Mouse (Mus musculus): ENCODE results near the gene Nr1d1. TPM values are rescaled to one million over a fixed set of nuclear protein-coding genes. Genes with fewer than 3 reads are reported as not detected.
A peak's percentile ranks its signal among the peaks of the same experiment; 100 is the strongest.

Gene Nr1d1
- polyA plus RNA-seq, 1 experiment from 2014 or later, result 1.4 TPM

DNA sequence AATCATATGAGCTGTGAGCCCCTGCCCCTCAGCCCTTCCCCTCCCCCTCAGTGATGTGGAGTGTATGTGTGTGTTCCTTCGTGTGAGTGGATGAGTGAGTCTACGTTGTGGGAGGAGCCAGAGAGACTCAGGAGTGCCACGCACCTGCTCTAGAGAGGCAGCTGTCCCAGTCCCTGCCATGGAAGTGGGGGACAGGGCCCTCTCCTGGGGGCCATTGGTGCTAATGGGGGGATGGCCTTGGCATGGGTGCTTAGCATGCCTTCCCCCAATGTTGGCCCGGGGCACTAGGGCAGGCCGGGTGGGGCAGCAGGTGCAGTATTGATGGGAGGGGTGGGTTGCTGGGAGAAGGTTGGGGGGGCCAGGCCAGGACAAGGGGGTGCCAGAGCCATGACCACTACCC lies 8.3 kb downstream of the Nr1d1 start:
- H3K27me3 ChIP-seq (ENCODE audit: control insufficient read depth, insufficient read depth, low read depth, low read length), result no peaks in the 10 kb centered on the region
- H3K36me3 ChIP-seq (ENCODE audit: control insufficient read depth, insufficient read depth, low read length), result peaks cover 14% of the 10 kb centered on the region; the same call in 1 of the 2 replicates
- 32% methylated on average over 5 of the region's 5 CpGs for WGBS
- ATAC-seq (ENCODE audit: low read depth), result peak; percentile 10; the same call in 1 of the 2 replicates
- H3K9me3 ChIP-seq (ENCODE audit: control insufficient read depth, low read length), result no peaks in the 10 kb centered on the region
- peak overlapping the region; percentile 15 for H3K27ac ChIP-seq (ENCODE audit: low read length)
- H3K4me1 ChIP-seq (replicated peaks; ENCODE audit: control insufficient read depth, insufficient read depth, low read length), result peaks cover 58% of the 10 kb centered on the region
- no peak overlapping the region for H3K4me3 ChIP-seq (ENCODE audit: low read length)
- H3K4me2 ChIP-seq (ENCODE audit: low read depth, low read length), result no peak overlapping the region
- H3K9ac ChIP-seq (ENCODE audit: low read length), result peak overlapping the region; percentile 19; the same call in 1 of the 2 replicates

DNA sequence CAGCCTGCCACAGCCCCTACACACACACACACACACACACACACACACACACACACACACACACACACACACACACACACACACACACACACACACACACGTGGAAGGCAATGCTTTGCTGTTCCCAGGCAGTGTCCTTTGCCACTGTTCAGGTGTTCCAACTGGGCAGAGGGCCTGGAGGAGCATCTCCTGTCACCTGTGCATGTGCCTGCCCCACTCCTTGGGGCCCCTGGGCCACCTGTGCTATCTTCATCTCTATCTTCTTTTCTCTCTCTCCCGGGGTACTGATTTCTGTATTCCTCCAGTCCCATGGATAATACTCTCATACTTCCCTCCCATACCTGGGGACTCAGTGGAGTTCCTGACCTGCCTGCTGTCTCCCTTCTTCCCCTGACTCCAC lies 8.8 kb downstream of the Nr1d1 start:
- Histone ChIP-seq H3K9me3 (ENCODE audit: control insufficient read depth, low read length) (no peaks in the 10 kb centered on the region), H3K4me1 (replicated peaks; ENCODE audit: control insufficient read depth, insufficient read depth, low read length) (peaks cover 55% of the 10 kb centered on the region), H3K9ac (ENCODE audit: low read length) (no peak overlapping the region), H3K4me2 (ENCODE audit: low read depth, low read length) (no peak overlapping the region), H3K4me3 (ENCODE audit: low read length) (no peak overlapping the region), H3K36me3 (ENCODE audit: control insufficient read depth, insufficient read depth, low read length) (peaks cover 19% of the 10 kb centered on the region), H3K27me3 (ENCODE audit: control insufficient read depth, insufficient read depth, low read depth, low read length) (no peaks in the 10 kb centered on the region), H3K27ac (ENCODE audit: low read length) (peak overlapping the region; percentile 15)
- 38% methylated on average over 2 of the region's 2 CpGs for WGBS
- no peak for ATAC-seq (ENCODE audit: low read depth)

DNA sequence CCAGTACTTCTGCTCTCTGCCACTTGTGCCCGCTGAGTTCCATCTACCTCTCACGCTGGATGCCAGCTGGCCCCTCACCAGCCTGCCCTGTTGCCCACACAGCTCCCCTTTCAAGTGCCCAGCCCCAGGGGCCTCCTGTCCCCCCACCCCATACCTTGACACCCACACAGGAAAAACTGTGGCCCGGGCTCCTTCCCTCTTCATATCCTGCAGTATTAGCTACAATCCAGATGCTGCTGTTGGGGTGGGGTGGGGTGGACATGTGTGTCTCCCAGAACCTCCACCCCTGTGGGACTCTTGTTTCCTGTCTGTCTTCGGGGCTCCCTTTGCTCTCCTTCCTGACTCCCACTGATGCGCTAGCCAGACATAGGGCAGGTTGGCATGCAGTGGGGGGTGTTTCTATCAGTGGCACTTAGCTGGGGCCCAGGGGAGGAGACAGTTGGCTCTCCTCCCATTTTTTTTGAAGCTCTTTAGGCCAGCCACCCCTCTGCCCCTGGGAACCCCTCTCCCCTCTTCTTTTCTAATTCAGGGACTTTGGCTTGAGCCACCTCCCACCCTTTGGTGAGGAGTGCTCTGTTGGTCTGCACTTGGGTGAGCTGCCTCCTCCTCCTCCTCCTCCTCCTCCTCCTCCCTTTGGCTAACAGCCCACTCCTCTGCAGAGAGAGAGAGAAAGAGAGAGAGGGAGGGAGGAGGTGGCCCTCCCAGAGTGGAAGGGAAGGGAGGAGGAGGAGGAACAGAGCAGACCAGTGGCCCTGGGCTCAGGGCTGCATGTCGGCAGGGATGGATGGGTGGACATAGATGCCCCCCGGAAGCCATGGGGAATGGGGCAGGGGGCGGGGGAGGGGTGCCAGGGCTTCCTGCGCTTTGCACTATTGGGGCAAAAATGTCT lies 9.5 kb downstream of the Nr1d1 start:
- Histone ChIP-seq H3K4me3 (ENCODE audit: low read length) (no peak overlapping the region), H3K4me2 (ENCODE audit: low read depth, low read length) (no peak overlapping the region), H3K4me1 (replicated peaks; ENCODE audit: control insufficient read depth, insufficient read depth, low read length) (peaks cover 55% of the 10 kb centered on the region), H3K36me3 (ENCODE audit: control insufficient read depth, insufficient read depth, low read length) (peaks cover 24% of the 10 kb centered on the region), H3K27ac (ENCODE audit: low read length) (peak overlapping the region; percentile 75), H3K27me3 (ENCODE audit: control insufficient read depth, insufficient read depth, low read depth, low read length) (no peaks in the 10 kb centered on the region), H3K9ac (ENCODE audit: low read length) (no peak overlapping the region), H3K9me3 (ENCODE audit: control insufficient read depth, low read length) (no peaks in the 10 kb centered on the region)
- peak; percentile 24; the same call in 1 of the 2 replicates for ATAC-seq (ENCODE audit: low read depth)
- WGBS, result 28% methylated on average over 9 of the region's 9 CpGs

DNA sequence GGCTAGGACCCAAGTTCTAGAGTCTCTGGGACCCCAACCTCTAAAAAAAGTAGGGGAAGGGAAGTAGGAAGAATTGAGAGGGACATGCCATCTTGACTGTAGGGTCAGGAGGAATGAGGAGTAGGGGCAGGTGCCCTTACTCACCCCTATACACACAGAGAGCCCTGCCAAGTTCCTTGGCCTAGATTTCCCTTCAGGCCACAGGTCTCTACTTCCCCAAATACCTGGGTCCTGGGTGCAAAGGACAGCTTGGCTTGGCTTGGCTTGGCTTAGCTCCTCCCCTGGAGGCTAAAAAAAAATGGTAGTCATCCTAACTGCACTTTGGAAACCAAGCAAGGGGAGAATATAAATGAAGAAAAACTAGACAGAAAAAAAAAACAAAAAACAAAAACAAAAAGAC lies 10.4 kb downstream of the Nr1d1 start:
- ATAC-seq (ENCODE audit: low read depth), result no peak
- H3K36me3 ChIP-seq (ENCODE audit: control insufficient read depth, insufficient read depth, low read length), result peaks cover 27% of the 10 kb centered on the region
- H3K4me2 ChIP-seq (ENCODE audit: low read depth, low read length), result no peak overlapping the region
- no peaks in the 10 kb centered on the region for H3K27me3 ChIP-seq (ENCODE audit: control insufficient read depth, insufficient read depth, low read depth, low read length)
- no peak overlapping the region for H3K27ac ChIP-seq (ENCODE audit: low read length)
- no peak overlapping the region for H3K4me3 ChIP-seq (ENCODE audit: low read length)
- peaks cover 55% of the 10 kb centered on the region for H3K4me1 ChIP-seq (replicated peaks; ENCODE audit: control insufficient read depth, insufficient read depth, low read length)
- no peaks in the 10 kb centered on the region for H3K9me3 ChIP-seq (ENCODE audit: control insufficient read depth, low read length)
- no peak overlapping the region for H3K9ac ChIP-seq (ENCODE audit: low read length)

DNA sequence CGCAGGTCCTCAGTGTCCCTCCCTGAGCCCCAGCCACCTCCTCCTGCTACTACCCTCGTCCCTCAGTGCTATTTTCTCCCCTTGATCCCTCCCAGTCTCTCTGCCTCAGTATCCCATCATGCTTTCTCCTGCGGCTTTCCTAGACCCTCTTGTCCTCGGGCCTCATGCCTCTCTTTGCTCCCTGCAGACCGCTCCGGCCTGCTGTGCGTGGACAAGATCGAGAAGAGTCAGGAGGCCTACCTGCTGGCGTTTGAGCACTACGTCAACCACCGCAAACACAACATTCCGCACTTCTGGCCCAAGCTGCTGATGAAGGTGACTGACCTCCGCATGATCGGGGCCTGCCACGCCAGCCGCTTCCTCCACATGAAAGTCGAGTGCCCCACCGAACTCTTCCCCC lies 11.0 kb downstream of the Nr1d1 start:
- peaks cover 23% of the 10 kb centered on the region for H3K36me3 ChIP-seq (ENCODE audit: control insufficient read depth, insufficient read depth, low read length)
- H3K4me1 ChIP-seq (replicated peaks; ENCODE audit: control insufficient read depth, insufficient read depth, low read length), result peaks cover 55% of the 10 kb centered on the region
- no peaks in the 10 kb centered on the region for H3K9me3 ChIP-seq (ENCODE audit: control insufficient read depth, low read length)
- H3K9ac ChIP-seq (ENCODE audit: low read length), result no peak overlapping the region
- 67% methylated on average over 18 of the region's 18 CpGs for WGBS
- no peak overlapping the region for H3K4me2 ChIP-seq (ENCODE audit: low read depth, low read length)
- H3K4me3 ChIP-seq (ENCODE audit: low read length), result no peak overlapping the region
- H3K27ac ChIP-seq (ENCODE audit: low read length), result no peak overlapping the region
- no peaks in the 10 kb centered on the region for H3K27me3 ChIP-seq (ENCODE audit: control insufficient read depth, insufficient read depth, low read depth, low read length)
- no peak for ATAC-seq (ENCODE audit: low read depth)

DNA sequence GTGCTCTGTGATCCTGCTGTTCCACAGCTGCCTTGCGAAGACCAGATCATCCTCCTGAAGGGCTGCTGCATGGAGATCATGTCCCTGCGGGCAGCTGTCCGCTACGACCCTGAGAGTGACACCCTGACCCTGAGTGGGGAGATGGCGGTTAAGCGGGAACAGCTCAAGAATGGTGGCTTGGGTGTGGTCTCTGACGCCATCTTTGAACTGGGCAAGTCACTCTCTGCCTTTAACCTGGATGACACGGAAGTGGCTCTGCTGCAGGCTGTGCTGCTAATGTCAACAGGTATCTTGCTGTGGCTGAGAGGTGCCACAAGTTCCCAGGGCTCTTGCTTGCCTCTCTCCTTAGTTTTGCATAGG lies 11.7 kb downstream of the Nr1d1 start:
- H3K36me3 ChIP-seq (ENCODE audit: control insufficient read depth, insufficient read depth, low read length), result peaks cover 25% of the 10 kb centered on the region
- no peak overlapping the region for H3K4me3 ChIP-seq (ENCODE audit: low read length)
- no peak overlapping the region for H3K9ac ChIP-seq (ENCODE audit: low read length)
- 77% methylated on average over 8 of the region's 8 CpGs for WGBS
- no peak for ATAC-seq (ENCODE audit: low read depth)
- no peak overlapping the region for H3K4me2 ChIP-seq (ENCODE audit: low read depth, low read length)
- H3K4me1 ChIP-seq (replicated peaks; ENCODE audit: control insufficient read depth, insufficient read depth, low read length), result peaks cover 49% of the 10 kb centered on the region
- no peaks in the 10 kb centered on the region for H3K9me3 ChIP-seq (ENCODE audit: control insufficient read depth, low read length)
- no peaks in the 10 kb centered on the region for H3K27me3 ChIP-seq (ENCODE audit: control insufficient read depth, insufficient read depth, low read depth, low read length)
- H3K27ac ChIP-seq (ENCODE audit: low read length), result peak overlapping the region; percentile 51; the same call in 1 of the 2 replicates

DNA sequence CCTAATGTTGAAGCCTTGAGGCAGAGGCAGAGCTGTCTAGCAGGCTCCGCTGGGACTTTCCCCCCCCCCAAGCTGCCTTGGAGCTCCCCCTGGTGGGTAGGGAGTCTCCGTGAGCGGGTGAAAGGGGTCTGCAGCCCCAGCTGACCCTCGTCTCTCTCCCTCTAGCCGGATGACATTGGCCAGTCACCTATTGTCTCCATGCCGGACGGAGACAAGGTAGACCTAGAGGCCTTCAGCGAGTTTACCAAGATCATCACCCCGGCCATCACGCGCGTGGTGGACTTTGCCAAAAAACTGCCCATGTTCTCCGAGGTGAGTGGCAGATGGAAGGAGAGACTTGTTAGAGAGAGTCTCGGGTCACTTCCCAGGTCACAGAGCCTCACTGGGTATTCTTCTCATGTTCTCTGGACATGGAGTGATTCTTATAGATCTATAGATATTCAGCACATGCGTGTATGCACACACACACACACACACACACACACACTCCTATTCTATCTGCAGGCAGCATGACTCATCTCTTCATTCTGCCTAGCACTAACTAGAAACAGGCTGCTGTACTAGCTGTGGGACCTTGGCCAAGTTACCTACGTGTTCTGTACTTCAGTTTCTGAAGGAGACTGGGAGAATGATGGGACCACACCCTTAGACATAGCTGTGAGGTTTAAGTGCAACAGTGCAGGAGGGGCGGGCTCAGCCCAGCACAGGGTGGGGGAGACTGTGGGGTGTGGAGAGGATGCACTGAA lies 12.2 kb downstream of the Nr1d1 start:
- H3K27me3 ChIP-seq (ENCODE audit: control insufficient read depth, insufficient read depth, low read depth, low read length), result no peaks in the 10 kb centered on the region
- H3K36me3 ChIP-seq (ENCODE audit: control insufficient read depth, insufficient read depth, low read length), result peaks cover 29% of the 10 kb centered on the region
- ATAC-seq (ENCODE audit: low read depth), result peak; percentile 76
- peak overlapping the region; percentile 83 for H3K27ac ChIP-seq (ENCODE audit: low read length)
- WGBS, result 56% methylated on average over 17 of the region's 17 CpGs
- no peaks in the 10 kb centered on the region for H3K9me3 ChIP-seq (ENCODE audit: control insufficient read depth, low read length)
- H3K4me2 ChIP-seq (ENCODE audit: low read depth, low read length), result no peak overlapping the region
- H3K9ac ChIP-seq (ENCODE audit: low read length), result no peak overlapping the region
- peaks cover 44% of the 10 kb centered on the region for H3K4me1 ChIP-seq (replicated peaks; ENCODE audit: control insufficient read depth, insufficient read depth, low read length)
- no peak overlapping the region for H3K4me3 ChIP-seq (ENCODE audit: low read length)

DNA sequence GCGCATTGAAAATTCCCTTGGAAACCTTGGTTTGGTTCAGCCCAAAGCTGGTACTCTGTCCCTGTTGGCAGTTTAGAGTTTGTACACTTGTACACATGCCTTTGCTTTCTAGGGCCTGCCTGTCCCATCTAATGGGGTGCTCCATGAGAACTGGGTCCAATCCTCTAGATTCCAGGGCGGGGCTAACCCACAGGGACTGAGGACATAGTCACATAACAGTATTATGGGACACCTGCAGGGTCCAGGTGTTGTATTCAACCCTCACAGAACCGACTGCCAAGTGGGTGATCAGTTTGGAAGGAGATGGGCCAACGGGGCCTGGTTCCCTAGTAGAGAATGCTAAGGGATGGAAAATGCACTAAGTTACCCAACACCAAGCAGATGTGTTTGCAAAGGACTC lies 13.2 kb downstream of the Nr1d1 start:
- Histone ChIP-seq H3K27ac (ENCODE audit: low read length) (peak overlapping the region; percentile 3; the same call in 1 of the 2 replicates), H3K27me3 (ENCODE audit: control insufficient read depth, insufficient read depth, low read depth, low read length) (no peaks in the 10 kb centered on the region), H3K4me2 (ENCODE audit: low read depth, low read length) (no peak overlapping the region), H3K9ac (ENCODE audit: low read length) (no peak overlapping the region), H3K9me3 (ENCODE audit: control insufficient read depth, low read length) (no peaks in the 10 kb centered on the region), H3K36me3 (ENCODE audit: control insufficient read depth, insufficient read depth, low read length) (peaks cover 34% of the 10 kb centered on the region), H3K4me3 (ENCODE audit: low read length) (no peak overlapping the region), H3K4me1 (replicated peaks; ENCODE audit: control insufficient read depth, insufficient read depth, low read length) (peaks cover 34% of the 10 kb centered on the region)
- WGBS, result 87% methylated on average over 4 of the region's 4 CpGs
- no peak for ATAC-seq (ENCODE audit: low read depth)

DNA sequence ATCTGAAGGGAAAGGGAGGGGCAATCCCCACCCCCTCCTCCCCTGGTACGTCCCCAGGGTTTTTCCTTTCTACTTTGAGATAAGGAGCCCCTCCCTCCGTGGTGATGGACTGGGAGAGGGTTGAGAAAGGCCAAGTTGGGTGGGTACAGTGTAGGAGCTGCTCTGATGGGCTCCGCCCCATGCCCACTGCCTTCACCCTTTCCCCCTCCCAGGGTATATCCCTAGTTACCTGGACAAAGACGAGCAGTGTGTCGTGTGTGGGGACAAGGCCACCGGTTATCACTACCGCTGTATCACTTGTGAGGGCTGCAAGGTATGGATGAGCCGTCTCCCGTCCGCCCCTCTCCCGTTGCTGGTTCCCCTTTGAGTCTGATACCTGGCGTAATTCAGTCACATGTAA lies 18.4 kb downstream of the Nr1d1 start:
- Histone ChIP-seq H3K27me3 (ENCODE audit: control insufficient read depth, insufficient read depth, low read depth, low read length) (no peaks in the 10 kb centered on the region), H3K36me3 (ENCODE audit: control insufficient read depth, insufficient read depth, low read length) (peaks cover 31% of the 10 kb centered on the region), H3K9ac (ENCODE audit: low read length) (no peak overlapping the region), H3K4me3 (ENCODE audit: low read length) (no peak overlapping the region), H3K4me2 (ENCODE audit: low read depth, low read length) (no peak overlapping the region), H3K4me1 (replicated peaks; ENCODE audit: control insufficient read depth, insufficient read depth, low read length) (peaks cover 34% of the 10 kb centered on the region), H3K9me3 (ENCODE audit: control insufficient read depth, low read length) (no peaks in the 10 kb centered on the region), H3K27ac (ENCODE audit: low read length) (no peak overlapping the region)
- 81% methylated on average over 12 of the region's 12 CpGs for WGBS
- ATAC-seq (ENCODE audit: low read depth), result no peak

All from lung, embryonic 16.5 days (tissue).